Mouse (Mus musculus) right cerebral cortex, postnatal 25 days (tissue): Measurements from ENCODE around the gene Pex19.

Experiments
- DNase-seq: peaks from one replicate; pipeline ENCODE4 v3.0.0; 2022

Pex19 gene

DNA sequence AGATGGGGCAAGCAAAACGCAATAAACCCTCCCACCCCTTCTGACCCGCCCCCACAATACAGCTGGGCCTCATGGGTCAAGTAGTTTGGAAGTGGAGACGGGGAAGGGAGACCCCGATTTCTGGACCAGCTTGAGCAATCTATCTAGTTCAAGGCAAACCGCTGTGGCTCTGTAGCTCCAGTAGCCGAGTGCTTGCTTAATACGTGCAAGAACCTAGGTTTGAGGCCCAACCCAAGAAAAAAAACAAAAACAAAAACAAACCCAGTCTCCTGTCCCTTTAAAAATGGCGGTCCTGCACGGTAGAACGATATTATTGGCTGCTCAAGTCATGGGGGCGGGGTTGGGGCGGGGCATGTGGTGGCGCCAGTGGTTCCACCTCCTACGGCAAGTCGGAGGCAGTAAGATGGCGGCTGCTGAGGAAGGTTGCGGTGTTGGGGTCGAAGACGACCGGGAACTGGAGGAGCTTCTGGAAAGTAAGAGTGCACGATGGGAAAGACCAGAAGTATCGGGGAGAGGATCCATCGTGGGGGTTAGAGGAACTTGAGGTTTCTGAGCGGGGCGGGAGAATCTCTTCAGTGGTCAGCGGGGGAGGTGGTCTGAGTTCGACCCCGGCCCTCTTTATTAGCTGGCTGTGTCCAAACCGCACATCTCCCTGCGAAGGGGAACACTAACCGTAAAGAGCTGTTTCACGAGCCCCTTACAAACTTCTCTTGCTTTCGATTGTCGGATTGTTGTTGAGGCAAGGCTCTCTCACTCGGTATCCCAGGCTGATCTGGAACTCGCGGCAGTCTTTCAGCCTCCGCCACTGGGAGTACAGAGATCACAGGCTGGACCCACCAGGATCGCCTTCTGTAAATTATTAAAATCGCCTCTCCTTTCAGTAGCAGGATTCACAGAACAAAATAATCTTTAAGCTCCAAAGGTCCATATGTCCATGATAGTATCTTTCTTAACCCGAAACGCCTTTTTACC is at the start of gene Pex19:
TSS of gene Pex19 (plus strand) at position 380 of the 972 bp plus-strand sequence.
- DNase-seq: peak; percentile 82

DNA sequence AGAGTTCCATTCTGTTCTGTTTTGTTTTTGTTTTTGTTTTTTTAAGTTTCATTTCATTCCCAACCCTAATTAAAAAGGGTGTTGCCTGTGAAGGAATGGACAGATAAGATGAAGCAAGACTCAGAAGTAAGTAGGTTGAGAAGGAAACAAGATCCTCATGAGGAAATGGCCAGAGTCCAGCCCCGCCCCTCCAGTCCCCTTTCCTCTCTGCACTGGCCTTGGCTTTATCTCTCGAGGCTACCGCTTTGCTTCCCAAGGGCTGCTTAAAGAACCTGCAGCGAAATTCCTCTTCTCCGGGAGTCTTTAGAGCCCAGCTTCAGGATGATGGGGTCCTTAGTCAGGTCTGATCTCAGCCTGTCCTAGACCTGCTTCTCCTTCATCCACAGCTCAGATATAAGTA is 48.6 kb upstream of the Pex19 start:
- no peak for DNase-seq

DNA sequence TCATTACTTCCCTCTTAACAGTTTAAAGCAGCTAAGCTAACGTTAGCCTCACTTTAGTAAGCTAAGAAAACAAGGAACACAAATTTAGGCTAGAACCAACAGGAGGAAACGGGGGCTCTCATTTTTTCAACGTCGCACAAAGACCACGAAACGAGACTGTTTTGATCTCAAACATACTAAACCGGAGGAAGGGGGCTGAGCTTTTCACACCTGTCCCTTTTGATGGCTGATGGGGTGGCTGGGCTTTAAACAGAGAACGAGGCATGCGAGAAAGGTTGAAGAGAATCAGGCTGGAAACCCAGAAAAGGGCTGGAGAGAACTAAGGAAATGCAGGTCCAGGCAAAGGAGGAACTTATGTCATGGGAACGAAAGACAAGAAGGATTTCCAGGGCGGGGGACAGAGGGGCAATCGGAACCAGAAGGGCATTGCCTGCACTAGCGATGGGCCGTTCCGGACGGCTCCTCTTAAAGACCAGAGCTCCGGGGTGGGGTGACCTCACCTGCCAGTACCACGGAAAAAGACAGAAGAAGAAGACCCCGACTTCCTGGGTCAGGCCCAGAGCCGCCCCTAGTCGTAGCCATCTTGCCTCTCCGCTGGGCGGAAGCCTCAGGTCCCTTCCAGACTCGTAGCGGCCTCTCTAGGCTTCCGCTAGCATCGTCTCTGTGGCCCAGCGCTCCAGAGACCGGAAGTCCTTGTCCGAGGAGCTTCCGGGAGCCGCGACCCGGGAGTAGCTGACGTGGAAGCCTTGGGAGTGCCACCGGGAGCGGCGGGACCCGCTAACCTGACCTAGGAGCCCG is 44.3 kb upstream of the Pex19 start, which contains the start of the genes Copa and Ncstn:
TSS of gene Copa (plus strand) at position 429 of the 798 bp plus-strand sequence.
TSS of gene Ncstn (minus strand) at position 695 of the 798 bp plus-strand sequence.
- DNase-seq: peak; percentile 91

DNA sequence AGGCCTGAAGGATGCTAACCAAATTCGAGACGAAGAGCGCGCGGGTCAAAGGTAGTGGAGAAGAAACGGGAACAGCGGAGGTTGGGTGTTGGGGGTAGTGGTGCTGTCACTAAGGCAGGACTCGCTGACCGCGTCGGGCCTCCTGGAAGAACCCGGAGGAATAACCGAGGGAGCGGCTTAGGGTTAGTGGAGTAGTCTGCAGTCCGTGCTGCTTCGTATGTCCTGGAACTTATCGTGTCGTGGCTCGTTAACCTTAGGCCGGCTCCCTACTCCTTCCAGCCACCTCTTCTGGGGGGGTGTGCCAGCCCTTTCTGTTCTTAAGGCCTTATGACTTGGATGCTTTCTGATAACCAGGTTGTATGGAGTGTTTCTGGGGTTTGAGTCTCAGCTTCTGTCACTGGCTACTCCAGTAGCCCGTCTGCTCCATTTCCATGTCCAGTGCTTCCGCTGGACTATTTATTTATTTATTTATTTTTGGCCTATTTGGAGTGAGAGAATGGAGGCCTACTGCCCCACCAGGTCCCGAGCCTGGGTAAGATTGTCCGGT is 43.6 kb upstream of the Pex19 start:
- no peak for DNase-seq

DNA sequence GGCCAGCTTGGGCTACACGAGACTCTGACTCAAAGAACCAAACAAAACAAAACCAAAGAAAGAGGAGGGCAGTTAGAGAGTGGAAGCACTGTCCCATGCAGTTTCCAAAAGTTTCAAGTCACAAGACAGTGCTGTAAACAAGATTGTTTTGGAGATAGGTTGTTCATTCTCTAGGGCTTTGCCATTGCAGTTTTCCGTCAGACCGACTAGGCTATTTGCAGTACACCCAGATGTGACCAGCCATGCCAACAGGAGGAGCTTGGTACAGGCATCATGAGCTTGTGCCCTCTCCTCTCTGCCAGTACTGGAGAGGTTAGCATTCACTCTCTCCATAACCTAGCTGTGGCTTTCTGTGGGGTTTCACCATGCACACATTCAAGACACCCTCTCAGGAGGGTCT is 33.0 kb upstream of the Pex19 start:
- no peak for DNase-seq

DNA sequence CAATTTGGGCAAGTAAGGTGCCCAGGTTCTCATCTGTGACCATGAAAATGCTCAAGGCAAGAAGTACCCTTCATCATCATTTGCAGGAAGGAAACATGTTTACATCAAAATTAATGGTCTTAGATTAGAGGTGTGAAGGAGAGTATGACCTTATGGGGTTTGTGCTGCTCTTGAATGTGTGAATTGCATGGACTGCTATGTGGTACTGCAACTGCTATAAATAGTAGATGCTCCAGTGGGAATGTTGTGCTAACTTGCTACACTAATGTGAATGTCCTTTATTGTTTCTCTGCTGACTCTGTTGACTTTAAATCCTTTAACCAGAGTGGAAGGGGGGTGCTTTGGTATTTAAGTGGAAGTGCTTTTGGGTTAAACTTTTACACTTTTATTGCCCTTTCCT is 32.3 kb upstream of the Pex19 start:
- DNase-seq: no peak

DNA sequence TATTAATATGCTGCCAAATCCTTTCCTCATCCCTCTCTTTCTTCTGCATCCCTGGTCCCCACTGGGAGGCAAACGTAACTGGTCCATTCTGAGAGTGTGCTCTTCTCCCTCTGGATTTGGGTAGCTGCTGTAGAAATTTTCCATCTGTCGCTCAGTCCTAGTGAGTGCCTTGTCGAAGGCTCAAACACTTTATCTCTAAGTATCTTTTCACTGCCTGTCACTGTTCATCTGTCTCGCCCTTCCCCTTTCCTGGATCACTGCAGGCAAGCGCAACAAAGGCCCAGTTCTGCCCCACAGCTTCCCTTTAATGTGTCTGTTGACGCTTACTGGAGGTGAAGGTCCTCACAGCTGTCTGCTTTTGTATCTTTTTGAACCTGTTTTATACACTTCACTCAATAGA is 31.4 kb upstream of the Pex19 start:
- no peak for DNase-seq

DNA sequence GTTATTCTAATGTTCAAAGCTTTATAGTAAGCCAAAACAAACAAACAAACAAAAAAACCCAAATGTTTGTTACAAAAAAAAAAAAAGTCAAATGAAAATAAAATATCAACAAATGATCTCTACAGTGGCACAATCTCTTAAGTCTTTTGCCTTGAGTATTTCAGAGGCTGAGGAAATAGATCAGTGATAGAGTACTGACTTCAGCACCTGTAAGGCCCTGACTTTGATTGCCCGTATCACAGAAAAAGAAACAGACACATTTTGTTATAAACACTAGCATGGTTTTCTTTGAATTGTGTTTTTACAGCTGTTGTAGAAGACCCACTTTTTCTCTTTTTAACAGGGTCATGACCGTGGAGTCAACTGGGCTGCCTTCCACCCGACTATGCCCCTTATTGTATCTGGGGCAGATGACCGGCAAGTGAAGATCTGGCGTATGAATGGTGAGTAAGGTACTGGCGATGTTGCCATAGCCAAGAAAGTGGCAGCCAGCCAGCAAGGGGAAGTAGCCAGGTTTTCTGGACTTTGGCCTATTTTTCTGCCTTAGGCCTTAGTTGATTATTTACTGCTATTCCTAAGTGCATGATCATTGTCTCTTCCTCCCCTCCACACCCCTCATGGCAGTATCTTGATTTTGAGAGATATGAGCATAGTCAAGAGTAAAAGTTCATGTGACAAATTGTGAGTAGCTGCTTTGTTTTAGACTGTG is 27.1 kb upstream of the Pex19 start:
- no peak for DNase-seq

DNA sequence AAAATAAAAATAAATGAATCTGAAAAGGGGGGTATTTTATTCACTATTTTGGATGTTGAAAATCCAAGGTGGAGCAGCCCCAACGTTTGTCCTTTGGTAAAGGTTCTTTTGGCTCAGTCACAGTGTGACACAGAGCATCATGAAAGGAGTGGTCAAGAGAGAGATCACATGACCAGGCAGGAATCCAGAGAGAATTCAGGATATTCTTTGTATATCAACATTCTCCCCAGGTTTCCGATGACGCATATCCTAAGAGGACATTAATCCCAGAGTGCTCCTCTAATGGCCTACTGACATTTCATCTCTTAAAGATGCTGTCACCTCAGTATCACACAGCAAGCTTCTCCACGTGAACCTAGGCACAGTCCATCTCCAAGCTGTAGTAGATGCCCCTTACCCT is 22.9 kb upstream of the Pex19 start:
- no peak for DNase-seq

DNA sequence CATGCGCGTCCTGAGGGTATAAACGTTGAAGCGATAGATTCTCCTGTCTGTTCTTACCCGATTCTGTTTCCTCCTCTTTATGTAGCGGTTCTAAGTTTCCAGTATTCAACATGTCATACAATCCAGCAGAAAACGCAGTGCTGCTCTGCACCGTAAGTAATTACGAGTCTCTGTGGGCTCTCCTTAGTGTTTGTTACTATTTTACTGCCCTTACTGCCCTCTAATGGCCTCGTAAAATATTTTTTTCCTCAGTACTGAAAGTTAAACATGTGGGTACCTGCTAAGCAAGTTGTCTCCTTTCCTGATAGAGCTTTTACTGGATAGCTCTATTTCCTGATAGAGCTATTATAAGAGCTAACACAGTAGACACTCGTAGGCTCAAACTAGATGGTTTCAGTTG is 21.5 kb upstream of the Pex19 start:
- no peak for DNase-seq

DNA sequence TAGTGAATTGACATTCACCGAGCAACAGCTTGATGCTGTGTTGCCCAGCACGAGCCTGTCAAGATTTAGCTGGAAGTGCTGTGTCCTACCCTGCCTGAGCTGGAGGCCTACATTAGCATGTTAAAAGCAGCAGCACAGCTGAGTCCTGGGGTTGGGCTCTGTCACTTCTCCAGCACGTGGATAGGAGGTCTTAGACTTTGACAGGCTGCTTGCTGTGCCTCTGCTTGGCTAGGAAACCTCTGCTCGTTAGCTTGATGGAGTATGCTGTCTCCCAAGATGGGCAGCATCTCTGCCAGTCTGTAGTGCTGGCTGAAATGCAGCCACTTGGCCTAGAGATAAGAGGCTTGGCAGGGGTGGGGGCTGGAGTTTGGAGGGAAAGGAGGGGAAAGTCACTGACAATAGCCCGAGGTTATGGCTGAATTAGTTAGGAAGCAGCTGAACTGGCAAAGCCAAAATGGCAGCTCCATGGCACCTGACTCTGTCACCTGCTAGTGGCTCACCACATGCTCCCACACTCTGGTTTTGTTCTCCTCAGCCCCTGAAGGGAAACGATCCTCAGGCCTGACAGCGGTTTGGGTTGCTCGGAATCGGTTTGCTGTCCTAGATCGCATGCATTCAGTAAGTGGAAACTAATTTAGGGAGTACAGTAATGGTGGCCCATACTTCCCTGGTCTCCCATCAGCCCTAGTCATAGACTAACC is 18.6 kb upstream of the Pex19 start:
- no peak for DNase-seq

DNA sequence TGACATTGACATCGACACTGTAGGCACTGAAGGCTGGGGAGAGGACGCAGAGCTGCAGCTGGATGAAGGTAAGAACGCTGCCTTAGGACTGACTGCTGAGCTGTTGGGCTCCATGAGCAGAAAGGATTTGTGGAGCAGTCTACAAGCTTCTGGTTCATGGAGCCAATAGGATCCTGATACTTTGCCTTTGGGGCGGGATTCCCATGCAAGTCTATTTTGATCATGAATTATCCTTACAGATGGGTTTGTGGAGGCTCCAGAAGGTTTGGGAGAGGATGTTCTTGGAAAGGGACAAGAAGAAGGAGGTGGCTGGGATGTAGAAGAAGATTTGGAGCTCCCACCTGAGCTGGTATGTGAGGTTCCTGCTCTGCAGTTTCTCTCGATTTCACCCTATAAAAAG is 9.6 kb upstream of the Pex19 start:
- peak; percentile 11 for DNase-seq

DNA sequence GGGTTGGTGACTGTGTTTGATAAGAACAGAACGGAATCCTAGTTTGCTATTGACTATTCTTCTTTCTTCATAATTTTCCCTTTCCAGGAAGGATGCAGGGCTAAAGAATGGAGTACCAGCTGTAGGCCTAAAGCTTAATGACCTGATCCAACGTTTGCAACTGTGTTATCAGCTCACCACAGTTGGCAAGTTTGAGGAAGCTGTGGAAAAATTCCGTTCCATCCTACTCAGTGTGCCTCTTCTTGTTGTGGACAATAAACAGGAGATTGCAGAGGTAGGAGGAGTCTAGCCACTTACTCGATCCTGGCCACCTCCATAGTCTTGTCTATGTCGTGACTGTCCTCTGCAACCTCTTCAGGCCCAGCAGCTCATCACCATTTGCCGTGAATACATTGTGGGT is 7.5 kb upstream of the Pex19 start:
- DNase-seq: no peak

DNA sequence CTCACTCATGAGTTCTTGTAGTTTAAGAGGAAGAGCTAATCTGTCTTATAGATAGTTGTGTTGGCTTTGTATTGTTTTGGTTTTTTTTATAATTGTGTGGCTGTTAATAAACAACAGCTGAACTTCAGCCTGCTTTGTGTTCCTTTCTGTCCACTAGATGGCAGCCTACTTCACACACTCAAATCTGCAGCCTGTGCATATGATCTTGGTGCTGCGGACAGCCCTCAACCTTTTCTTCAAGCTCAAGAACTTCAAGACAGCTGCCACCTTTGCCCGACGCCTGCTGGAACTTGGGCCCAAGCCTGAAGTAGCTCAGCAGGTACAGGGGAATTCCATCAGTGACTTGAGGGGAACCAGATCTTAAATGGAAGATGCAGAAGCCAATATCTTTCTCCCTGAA is 6.8 kb upstream of the Pex19 start:
- DNase-seq: no peak

DNA sequence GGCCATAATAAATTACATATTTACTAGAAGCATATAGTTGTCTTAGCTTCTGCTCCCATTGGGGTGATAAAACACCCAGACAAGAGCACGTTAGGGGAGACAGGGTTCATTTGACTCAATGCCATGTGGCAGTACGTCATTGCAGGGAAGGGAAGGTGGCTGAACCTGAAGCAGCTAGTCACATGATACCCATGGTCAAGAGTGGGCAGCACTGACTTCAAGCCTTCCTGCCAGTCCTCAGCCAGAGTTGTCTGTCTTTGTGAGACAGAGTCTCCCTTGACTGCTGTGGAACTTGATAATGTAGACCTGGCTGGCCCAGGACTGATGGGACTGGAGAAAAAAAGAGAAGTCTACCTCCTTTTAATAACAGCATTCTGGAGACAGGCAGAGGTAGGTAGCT is 3.9 kb upstream of the Pex19 start:
- no peak for DNase-seq

DNA sequence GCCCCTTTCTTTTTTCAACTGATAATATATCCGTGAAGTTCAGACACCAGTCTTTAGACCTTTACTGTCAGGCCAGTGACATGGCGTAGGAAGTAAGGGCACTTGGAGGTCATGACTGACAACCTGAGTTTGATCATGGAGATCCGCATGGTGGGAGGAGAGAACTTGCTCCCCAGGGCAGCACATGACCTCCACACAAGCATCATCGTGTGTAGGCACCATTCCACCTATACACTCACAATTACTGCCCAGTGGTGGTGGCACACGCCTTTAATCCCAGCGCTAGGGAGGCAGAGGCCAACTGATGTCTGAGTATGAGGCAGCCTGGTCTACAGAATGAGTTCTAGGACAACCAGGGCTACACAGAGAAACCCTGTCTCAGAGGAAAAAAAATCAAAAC is 2.0 kb upstream of the Pex19 start:
- no peak for DNase-seq

DNA sequence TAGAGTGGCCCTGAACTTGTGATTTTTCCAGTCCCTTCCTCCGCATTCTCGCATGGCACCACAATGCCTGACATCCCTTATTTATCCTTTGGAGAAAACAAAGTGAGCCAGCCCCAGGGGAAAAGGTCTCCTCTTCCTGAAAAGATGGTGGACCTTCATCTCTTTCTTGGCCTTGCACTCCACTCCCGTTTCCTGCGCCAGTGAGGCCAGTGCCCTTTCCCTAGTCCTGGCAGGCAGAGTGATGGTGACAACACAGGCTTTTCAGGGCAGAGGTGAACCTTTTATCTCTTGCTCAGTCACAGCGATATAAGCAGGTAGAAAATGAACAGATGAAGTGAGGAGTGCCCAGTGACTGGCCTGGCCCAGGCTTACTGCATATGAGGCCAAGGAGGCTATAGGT is 932 bp downstream of the Pex19 start:
- no peak for DNase-seq

DNA sequence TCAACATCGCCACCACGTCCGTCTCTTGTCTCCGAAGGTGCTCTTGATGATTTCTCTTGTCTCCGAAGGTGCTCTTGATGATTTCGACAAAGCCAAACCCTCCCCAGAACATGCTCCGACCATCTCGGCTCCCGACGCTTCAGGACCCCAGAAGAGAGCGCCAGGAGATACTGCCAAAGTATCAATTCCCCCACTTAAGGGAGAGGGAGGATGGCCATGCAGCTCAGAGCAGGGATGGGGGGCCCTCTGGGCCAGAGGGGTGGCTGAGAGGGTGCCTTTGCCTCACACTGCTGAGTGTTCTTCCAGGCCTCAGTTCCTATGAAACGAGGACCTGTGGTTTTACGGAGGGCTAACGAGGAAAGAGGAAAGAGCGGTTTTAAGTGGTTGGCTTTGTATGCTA is 2.0 kb downstream of the Pex19 start:
- DNase-seq: no peak

DNA sequence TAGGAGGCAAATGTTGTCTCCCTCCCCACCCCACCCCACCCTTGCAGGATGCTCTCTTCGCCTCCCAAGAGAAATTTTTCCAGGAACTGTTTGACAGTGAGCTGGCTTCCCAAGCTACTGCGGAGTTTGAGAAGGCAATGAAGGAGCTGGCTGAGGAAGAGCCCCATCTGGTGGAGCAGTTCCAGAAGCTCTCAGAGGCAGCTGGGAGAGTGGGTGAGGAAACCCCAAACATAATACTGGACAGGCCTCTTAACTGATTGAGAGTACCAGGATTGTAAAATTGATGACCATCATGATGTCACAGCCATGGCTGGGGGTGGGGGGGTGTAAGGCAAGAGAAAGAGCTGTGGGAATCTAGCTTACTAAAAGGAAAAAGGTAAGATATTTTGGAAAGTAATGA is 2.6 kb downstream of the Pex19 start:
- no peak for DNase-seq

DNA sequence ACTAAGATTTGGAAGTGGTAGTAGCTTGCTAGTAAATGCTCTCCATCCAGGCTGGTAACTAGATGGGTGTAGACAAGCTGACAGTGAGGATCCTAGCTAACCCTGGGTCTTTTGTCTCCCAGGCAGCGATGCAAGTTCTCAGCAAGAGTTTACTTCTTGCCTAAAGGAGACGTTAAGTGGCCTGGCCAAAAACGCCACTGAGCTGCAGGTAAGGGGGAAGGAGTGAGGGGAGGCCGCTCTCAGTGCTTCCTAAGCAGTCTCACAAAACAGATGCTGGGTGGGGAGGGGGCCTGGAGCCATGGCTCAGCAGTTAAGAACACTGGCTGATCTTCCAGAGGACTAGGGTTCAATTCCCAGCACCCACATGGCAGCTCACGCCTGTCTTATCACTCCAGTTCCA is 3.2 kb downstream of the Pex19 start:
- no peak for DNase-seq

DNA sequence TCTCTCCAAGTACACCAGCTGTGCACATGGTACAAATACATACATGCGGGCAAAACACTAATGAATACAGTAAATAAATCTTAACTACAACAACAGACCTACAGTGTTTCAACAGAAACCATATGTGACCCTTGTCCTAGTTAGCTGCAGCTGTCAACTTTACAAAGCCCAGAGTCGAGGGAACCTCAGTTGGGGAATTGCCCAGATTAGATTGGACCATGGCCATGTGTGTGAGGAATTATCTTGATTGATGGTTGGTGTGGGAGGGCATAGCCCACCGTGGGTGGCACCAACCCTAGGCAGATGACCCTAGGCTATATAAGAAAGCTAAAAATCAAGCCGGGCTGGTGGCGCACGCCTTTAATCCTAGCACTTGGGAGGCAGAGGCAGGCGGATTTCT is 5.8 kb downstream of the Pex19 start:
- no peak for DNase-seq

DNA sequence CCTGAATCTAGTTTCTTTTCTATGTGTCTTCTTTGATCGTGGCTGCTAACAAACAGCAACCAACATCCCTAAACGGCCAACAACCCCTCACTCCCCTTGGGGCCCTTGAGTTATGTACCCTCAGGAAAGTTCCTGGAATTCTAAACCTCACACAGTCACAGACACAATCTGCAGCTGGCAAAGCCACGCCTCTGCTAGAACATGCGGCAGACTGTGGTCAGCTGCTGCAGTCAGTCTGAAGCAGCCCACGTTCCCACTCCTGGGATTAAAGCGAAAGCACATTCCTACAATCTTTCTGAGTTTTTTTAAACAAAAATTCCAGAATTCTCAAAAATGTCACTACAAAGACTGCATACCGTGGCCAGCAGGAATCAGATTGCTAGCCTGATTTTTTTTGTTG is 7.0 kb downstream of the Pex19 start:
- no peak for DNase-seq
